Mouse (Mus musculus) granulocyte monocyte progenitor cell, adult 5-6 weeks (primary cell): ENCODE results near the gene Ccdc71. TPM values are rescaled to one million over a fixed set of nuclear protein-coding genes. Genes with fewer than 3 reads are reported as not detected.

Source experiments
- ATAC-seq: replicated peaks from 2 replicates; pipeline ENCODE4 v1.8.0; 2016; ENCODE audit warnings: mild to moderate bottlenecking, moderate TSS enrichment, inconsistent platforms; ENCODE audit not compliant: poor library complexity, severe bottlenecking
- total RNA-seq, 2 experiments: library from RNA; stranded (forward) in 1 of 2; stranded (reverse) in 1 of 2; fragments of 200-712, 200-1000 nt in 1 of 2; fragments of >200 nt in 1 of 2; fragmentation: Nextera tagmentation in 1 of 2; gene quantifications; 2 replicates each; pipeline ENCODE4 v1.2.3; 2014 to 2017

Gene Ccdc71
- 22.2 and 23.5 TPM in 2 replicates for total RNA-seq (2014; fragmentation: Nextera tagmentation)
- 13.2 and 17.9 TPM in 2 replicates for total RNA-seq (2017)

DNA sequence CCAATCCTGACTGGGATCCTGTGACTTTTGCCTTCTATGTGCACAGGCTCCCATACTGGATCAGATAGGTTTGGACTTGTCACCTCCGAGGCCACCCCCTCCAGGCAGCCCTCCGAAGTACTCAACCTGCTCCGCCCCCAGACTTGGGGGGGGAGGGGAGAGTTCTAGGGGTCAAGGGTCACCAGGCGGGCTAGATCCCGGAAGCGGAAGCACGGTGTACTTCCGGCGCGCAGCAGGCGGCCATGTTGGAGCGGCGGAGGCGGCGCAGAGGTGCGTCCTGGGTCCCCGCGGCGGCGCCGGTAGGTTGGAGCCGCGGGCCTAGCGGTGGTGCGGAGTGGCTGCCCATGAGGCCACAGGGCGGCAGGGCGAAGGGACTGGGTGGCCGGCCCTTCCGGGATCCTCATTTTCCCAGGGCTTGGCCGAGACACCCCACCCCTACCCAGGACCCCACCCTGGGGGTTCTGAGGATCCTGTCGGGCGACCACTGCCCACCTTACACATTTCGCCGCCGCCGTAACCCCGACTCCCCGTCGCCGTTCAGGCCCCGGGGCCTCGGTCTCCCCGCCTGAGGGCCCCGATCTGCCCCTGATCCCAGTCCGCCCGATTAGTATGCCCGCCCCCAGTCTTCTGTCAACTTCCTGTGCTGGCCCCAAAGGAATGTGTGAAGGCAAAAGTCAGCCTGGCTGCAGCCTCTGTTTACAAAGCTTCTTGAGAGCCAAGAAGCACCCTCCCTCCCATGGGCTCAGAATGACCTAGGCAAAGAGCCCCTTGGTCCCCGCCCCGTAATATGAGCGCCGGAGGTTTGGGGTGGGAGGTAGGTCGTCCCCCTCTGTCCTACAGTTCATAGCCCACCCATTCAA, at the start of gene Ccdc71:
Ccdc71 (plus strand) TSS at position 209 of the 860 bp plus-strand sequence.
- ATAC-seq = peak; percentile 90

DNA sequence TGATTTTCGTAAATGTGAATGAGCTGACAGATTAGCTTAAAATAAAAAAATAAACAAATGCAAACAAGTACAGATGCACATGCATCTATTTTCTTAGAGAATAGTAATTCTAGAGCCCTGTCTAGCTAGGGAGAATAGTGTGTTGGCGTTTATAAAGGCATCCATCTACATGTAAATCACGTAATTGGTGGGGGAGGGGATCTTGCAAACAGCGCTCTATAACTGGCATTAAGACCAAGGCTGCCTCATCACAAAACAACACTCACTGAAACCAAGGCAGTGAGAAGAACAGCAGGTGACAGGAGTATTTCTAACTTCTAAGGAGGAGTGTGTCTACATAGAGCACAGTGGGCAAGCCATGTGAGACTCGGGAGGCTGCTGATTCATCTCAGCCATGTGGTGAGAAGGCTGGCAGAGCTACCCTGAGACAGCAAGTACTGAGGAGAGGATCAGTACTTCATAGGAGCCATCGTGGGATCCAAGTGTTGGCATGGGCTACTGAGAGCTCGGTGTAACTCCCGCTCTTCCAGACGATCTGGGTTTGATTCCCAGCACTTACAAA, 48.9 kb upstream of the Ccdc71 start:
- ATAC-seq = no peak

DNA sequence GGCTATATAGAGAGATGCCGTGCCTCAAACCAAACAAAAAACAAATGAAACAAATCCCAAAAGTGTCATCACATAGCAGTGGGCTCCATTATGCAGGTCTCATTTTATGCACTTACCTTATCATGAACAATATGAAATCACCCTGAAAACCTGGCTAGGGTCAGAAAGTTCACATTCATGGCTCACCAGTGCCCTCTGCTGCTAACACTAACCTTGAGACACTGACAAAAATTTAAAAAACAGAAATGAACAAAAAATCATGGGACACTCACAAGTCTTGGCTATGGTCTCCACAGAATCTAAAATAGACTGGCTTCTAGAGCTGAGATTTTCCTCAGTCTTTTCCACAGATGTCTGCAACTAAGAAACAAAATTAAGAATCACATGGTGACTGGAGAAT, 48.1 kb upstream of the Ccdc71 start:
- ATAC-seq = 0 out of 2 replicates have a peak, but pooled peaks have one; percentile 35

DNA sequence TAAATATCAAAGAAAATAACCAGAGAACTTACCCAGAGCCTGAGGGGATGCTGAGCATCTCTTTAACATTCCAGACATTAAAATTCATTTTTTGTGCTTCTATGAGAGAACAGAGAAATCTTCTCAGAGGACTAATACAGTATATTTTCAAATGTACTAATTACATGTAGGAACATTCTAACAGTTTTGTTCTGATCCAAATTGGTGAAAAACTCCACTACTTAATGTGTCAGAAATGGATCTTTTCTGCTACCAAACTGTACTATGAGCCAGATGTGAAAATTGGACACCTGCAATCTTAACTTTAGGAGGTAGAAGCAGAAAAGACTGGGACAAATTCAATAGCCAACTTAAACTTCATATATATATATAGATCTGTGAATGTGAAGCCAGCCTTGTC, 31.9 kb upstream of the Ccdc71 start, which contains the start of gene Ccdc36:
Ccdc36 (minus strand) TSS at position 101 of the 400 bp plus-strand sequence.
- ATAC-seq = no peak

DNA sequence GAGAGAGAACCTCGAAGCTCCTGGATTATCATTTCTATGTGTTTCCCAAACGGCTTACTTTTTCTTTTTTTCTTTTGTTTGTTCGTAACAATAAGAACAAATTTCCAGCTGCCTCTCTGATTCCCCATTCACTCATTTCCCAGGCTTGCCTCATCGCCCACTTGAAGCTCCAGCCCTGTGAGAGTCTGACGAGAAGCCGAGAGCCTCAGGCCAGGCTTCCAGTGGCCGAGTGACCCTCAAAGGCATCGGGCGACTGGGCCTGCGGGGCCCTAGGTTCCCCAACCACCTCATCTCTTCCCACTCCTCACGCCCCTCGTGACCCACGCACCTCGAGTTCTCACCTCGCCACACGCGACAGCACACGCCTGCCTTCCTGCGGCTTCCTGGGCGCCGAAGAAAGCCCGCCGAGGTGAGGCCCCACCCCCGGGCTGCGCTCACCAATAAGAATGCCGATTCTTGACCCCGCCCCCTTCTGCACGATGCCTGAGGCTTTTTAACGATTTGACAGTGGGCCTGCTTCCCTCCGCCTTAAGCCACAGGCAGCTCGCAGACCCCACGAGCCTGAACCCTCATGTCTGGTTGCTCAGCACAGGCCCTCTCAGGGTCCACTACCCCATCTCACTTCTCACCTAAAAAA, 28.8 kb upstream of the Ccdc71 start:
- ATAC-seq = peak; percentile 70

DNA sequence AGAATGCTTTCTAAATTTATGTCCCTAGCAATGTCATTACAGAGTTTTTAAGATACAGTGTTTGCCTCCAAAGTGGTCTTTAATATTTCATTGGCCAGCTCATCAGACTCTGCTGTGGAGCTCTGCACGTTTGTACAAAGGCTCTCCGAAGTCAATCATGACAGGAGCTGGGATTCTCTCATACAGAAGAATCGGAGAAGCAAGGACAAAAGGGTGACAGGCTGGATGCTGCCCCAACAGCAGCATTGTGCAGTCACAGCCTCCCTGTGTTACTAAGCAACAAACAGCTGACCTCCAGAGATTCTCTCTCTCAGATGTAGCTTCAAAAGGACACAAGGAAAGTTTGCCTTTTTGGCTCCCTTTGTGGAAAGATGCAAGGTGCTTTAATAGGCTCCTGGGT, 24.1 kb upstream of the Ccdc71 start, which contains the start of gene BC048562:
BC048562 (plus strand) TSS at position 301 of the 400 bp plus-strand sequence.
- ATAC-seq = no peak

DNA sequence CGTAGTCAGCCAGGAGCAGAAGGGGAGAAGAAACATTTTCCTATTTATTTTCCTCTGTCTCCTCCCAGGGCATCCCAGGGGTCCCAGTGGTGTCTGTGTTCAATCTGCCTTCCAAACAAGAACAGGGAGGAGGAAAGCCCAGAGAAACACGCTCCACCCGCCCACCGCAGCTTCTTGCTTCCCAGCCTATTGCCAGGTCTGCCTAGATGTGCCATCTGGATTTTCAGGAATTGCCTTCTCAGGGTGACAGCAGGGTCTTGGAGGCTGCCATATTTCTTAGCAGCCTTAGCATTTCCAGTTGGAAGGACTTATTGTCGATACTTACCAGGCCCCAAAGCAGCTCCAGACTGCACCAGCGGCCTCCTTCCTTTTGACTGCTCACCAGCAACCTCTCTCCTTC, 21.2 kb upstream of the Ccdc71 start:
- no peak for ATAC-seq

DNA sequence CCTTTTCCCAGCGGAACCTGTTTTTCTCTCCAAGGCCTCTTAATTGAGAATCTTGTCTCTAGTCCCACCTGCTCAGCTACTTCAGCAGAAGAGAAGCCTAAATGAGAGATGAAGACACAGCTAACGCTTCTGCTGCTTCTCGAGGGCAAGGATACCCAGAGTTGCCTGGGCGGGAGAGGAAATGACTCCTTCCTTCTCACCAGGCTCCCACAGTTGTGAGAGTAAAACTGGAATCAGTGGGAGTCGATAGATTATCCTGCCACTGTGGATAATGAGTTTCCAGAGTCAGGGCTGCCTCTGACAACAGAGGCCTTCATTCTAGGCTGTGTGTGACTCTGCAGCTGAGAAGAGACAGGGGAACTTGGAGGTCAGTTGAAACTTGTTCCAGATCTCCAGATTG, 19.8 kb upstream of the Ccdc71 start:
- ATAC-seq = no peak

DNA sequence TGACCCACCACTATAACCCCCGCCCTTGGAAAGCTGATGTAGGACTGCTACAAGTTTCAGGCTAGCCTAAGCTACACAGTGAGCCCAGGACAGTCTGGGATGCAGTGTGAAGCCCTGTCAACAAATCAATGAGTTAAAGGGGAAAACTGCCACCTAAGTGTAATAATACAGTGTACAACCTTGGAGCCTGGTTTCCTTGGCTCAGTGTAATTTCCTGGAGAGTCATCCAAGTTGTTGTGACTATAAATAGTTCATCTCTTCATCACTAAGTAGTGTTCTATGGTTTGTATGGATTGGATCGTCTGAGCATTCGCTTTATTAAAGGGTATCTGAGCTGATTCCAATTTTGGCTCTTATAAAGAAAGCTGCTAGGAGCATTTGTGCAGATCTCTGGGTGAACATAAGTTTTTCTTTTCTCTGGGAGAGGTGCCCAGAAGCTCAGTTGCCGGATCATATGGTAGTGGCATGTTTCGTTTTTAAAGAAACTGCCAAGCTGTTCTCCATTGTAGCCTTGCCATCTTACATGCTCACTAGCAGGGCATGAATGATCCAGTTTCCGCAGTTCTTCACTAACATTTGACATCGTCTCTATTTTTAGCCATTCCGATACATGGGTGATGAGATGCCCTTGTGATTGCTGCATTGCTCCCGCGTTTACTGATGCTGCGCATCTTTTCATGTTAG, 18.9 kb upstream of the Ccdc71 start:
- ATAC-seq = no peak

DNA sequence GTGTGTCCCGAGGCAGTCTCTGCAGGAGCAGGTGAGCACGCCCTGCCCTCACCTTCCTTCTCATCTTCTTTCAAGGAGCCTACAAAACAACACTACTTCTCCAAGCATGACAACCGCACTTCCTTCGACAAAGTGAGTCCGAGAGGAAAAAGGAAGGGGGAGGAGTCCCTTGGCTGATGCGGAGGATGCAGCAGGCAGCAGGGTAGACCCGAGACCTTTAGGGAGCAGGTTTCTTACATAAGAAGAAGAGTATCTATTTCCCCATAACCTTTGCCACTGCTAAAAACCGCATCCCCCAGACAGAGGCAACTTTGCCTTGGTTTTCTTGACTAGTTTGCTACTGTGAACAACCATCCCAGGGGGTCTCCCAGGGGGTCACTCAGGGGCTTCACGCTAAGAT, 15.2 kb upstream of the Ccdc71 start:
- ATAC-seq = peak; percentile 90

DNA sequence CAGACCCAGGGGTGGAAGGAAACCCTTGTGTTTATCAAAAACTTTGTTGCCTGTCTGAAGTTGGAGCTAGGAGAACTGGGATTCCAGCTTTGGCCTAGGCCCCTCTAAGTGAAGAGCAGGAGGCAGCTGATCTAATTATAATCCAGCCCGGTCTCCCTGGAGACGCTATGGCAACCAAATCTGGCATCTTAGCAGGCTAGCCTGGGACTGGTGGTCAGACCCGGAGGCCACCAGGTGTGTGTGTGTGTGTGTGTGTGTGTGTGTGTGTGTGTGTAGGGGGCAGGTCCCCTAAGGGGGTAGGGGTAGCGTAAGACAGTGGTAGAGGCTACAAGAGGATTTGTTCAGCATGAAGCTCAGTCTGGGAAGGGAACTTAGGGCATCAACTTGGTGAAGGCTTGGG, 10.5 kb upstream of the Ccdc71 start:
- no peak for ATAC-seq

DNA sequence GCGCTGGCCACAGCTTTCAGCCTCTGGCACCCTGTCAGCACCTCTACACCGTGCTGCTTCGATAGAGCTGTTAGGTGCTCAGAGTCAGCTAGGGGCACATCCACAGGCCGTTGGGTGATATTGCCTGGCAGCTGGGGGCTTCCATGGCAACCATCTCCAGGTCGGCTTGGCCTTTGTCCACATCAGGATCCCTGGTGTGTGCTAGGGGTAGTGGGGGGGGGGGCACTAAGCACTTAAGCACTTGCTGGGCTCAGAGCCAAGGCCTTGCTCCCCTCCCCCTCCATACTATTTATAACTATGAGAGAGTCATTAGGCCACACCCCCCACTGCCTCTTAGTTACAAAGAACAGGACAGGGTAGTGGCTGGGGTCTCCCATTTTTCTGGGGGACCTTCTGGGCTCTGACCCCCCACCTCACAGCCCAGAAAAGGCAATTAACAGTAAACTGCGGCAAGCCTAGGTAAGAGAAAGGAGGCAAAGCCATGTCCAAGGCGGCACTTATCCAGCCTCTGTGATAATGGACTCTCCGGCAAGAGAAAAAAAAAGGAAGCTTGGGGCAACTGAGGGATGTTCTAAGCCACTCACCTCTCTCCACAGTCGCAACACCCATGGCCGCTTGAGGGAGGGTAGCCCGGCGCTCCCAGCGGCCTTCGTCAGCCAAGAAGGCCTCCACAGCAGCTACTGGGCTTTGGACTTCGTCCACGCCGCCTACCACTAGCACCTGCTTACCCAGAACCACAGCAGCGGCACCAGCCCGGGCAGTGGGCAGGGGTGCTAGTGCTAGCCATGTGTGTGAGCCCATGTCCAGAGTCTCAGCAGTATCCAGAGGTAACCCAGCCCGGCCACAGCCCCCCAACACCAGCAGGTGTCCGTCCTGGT, 9.8 kb upstream of the Ccdc71 start:
- no peak for ATAC-seq

DNA sequence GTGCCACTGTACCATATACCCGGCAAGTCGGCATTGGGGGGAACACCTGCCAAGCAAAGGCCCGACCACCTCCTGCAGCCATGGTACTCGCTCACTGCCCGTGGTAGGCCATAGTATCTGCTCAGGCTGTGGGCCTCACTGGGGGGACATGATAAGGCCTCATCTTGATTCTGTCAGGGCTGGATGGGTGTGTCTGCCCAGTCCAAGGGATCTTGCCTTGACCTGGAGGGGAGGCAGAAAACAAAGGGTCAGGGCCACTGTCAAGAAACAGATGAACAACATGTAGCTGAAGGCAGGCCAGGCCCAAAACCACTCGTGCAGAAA, 9.2 kb upstream of the Ccdc71 start:
- no peak for ATAC-seq

DNA sequence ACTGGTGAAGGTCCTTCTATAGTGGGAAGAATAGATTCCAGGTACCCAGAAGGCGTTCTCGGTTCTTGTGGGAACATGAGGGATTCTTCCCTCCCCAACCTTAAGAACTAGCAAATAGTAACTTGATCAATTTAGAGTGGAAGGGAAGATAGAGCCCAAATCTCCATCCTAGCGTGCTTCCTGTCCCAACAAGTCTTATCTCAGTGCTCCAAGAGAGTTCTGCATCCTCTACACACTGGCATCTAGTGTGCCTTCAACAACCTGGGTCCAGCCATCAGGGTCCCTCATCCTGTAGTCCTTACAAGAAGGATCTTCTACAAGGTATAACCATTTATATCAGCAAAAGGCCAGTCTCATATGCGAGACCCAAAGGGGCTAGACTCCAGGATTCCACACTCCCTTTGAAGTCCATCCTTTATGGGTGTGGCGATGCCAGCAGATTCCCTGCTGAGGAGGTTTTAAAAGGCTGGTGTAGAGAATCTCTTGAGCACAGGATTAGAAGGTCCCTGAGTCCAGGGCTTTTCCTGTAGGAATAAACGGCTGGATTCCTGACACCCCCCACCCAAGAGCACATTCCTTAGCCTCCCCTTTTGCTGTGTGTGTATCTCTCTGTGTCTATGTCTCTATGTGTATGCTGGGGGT, 8.7 kb upstream of the Ccdc71 start:
- no peak for ATAC-seq

DNA sequence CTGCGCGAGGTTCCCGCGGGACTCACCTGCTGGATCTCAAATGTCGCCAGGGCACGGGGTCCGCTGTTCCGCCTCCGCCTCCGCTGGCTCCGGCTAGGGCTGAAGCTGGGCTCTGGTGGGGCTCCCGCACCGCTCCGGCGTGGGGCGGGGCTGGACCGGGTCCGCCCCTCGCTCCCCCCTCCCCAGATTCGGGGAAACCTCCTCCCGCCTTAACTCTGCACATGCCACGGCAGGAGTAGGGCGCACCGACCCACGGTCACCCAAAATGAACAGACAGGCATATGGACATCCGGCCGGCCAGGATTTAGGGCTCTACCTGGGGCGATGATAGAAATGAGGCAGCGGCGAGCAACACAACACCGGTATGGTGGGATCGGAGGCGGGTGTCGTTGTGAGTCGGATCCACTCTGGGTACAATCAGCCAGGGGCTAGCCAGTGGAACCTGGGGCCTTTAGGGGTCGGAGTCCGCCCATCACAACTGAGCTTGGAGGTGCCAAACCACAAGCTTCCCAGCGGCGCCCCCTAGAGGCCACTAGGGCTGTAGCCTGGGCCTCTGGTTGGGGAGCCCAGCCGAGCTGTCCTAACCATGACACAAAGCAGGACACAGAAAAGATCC, 7.9 kb upstream of the Ccdc71 start:
- peak; percentile 86 for ATAC-seq

DNA sequence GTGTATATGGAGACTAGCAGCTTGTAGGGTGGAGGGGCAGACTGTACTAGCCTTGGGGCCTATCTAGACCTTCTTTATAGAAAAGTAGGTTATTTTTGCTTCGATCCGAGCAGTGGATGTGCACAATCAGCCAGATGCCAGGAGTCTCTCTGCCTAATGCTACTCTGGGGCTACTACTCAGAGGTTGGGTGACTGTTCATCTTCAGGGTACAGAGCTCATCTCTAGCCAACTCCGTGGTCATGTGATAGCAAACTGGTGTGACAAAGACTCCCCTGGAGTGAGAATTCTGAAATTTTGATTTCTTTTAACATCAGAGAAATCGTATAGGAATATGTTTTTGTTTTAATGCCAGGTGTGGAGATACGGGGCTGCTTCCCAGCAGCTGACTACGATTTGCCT, 7.4 kb upstream of the Ccdc71 start:
- peak; percentile 13 for ATAC-seq

DNA sequence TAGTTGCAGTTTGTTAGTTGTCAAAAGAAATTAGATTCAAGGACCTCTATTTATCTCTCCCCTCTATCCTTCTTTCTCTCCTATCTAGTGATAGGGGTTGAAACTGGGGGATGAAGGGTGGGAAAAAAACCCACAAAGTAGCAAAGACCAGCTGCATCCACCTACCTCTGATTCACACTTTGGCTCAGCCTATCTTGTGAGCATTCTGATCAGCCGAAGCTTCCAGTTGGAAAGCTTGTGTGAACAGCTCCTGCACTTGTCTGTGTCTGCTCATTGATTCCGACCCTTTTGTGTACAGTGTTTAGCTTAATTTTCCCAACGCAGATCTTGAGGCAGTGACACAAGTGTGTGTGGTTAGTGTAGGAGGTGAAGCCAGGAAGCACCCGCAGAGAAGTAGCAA, 6.9 kb upstream of the Ccdc71 start:
- ATAC-seq = no peak

DNA sequence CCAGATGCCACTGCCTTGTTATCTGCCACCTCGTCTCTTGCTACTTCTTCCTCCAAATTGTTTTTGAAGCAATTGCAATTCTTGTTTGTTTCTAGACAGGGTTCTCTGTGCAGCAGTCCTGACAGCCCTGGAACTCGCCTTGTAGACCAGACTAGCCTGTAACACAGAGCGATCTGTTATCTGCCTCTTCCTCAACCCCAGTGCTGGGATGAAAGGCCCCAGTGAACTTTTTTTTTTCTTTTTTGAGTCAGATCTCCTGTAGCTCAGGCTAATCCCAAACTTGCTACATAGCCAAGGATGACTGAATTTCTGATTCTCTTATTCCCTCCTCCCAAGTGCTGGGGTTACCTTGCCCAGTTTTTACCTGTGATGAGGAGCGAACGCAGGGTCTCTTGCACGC, 5.9 kb upstream of the Ccdc71 start:
- ATAC-seq = no peak
